Mouse (Mus musculus) ovary, postnatal 14 days (tissue): ENCODE measurements around the gene D16Ertd472e.

Source experiments
- DNase-seq: peaks from one replicate; pipeline ENCODE4 v3.0.0; 2022; ENCODE audit warnings: low spot score

D16Ertd472e gene

GRCm38 (mm10) chr16:78576478-78577084 is at the start of gene D16Ertd472e:
TSS of gene D16Ertd472e (minus strand) at chr16:78576708.
- DNase-seq = peak; percentile 72

GRCm38 (mm10) chr16:78622755-78623154 is 46.2 kb upstream of the D16Ertd472e start:
- no peak for DNase-seq

GRCm38 (mm10) chr16:78619386-78619785 is 42.9 kb upstream of the D16Ertd472e start:
- no peak for DNase-seq

GRCm38 (mm10) chr16:78617757-78618532 is 41.4 kb upstream of the D16Ertd472e start:
- DNase-seq = no peak

- no peak for DNase-seq
Measured at GRCm38 (mm10) chr16:78606202-78606601, 29.7 kb upstream of the D16Ertd472e start.

GRCm38 (mm10) chr16:78598919-78599318 is 22.4 kb upstream of the D16Ertd472e start:
- no peak for DNase-seq

- DNase-seq = no peak
Measured at GRCm38 (mm10) chr16:78596381-78596780, 19.9 kb upstream of the D16Ertd472e start.

- DNase-seq = no peak
Measured at GRCm38 (mm10) chr16:78595821-78596220, 19.3 kb upstream of the D16Ertd472e start.

- no peak for DNase-seq
Measured at GRCm38 (mm10) chr16:78594154-78594553, 17.6 kb upstream of the D16Ertd472e start.

- no peak for DNase-seq
Measured at GRCm38 (mm10) chr16:78591130-78591529, 14.6 kb upstream of the D16Ertd472e start.

- no peak for DNase-seq
Measured at GRCm38 (mm10) chr16:78588821-78589220, 12.3 kb upstream of the D16Ertd472e start.

- no peak for DNase-seq
Measured at GRCm38 (mm10) chr16:78586621-78587020, 10.1 kb upstream of the D16Ertd472e start.

GRCm38 (mm10) chr16:78585664-78586397 is 9.3 kb upstream of the D16Ertd472e start:
- DNase-seq = no peak

- no peak for DNase-seq
Measured at GRCm38 (mm10) chr16:78585163-78585562, 8.7 kb upstream of the D16Ertd472e start.

GRCm38 (mm10) chr16:78583968-78584367 is 7.5 kb upstream of the D16Ertd472e start:
- DNase-seq = no peak

GRCm38 (mm10) chr16:78580387-78580786 is 3.9 kb upstream of the D16Ertd472e start:
- no peak for DNase-seq

- DNase-seq = no peak
Measured at GRCm38 (mm10) chr16:78579386-78579785, 2.9 kb upstream of the D16Ertd472e start.

GRCm38 (mm10) chr16:78577085-78577671 is 670 bp upstream of the D16Ertd472e start:
- DNase-seq = peak; percentile 11

- DNase-seq = peak; percentile 54
Measured at GRCm38 (mm10) chr16:78575852-78576477, 543 bp downstream of the D16Ertd472e start.

- no peak for DNase-seq
Measured at GRCm38 (mm10) chr16:78575190-78575851, 1.2 kb downstream of the D16Ertd472e start.

- no peak for DNase-seq
Measured at GRCm38 (mm10) chr16:78574241-78574640, 2.3 kb downstream of the D16Ertd472e start.
